Mouse (Mus musculus) cerebellum, postnatal 14 days (tissue): ENCODE data around the gene Casz1.

Source experiments
- DNase-seq, 2 experiments: peaks; one replicate each; pipeline ENCODE4 v3.0.0; 2021; ENCODE audit warnings: mixed read lengths in 2 of 2

Gene Casz1

DNA sequence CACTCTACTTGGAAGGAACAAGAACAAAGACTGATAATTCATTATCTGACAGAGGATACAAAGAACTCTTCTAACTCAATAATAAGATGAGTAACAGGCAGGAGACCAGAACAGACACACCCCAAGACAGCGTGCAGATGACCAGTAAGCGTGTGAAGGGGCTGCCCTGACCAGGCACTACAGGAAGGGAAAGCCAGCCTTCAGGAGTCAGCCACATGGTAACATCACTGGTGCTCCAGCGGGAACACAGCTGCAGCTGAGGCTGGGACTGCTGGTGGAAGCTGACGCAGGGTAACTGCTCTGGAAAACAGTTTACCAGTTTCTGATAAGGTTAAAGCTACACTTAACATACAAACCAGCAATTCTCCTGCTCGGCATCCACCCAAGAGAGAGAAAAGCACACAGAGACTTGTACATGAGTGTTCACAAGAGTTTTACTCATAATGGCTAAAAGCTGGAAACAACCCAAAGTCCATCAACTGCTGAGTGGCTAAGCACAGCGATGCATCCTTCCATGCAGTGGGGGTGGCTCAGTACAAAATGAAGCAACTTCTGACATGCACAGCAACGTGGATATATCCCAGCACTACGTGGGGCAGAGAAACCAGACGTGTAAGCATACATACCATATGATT is 174.1 kb downstream of the Casz1 start:
- no peak for DNase-seq

DNA sequence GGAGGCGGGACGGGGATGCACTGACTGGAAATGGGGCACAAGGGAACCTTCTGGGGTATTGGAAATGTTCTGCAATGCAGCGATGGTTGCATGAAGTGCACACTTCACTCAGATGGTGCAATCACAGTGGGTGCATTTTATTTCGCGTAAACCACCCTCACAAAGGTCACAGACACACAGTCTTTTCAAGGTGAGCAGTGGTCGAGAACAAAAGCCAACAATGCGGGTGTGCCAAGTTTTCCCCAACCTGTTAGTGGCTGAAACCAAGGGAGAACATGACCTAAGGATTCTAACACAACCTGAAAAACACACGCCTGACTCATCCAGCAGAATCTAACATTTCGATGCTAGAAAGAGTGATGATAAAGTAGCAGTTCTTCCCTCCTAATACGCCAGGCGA is 174.7 kb downstream of the Casz1 start:
- no peak for DNase-seq

DNA sequence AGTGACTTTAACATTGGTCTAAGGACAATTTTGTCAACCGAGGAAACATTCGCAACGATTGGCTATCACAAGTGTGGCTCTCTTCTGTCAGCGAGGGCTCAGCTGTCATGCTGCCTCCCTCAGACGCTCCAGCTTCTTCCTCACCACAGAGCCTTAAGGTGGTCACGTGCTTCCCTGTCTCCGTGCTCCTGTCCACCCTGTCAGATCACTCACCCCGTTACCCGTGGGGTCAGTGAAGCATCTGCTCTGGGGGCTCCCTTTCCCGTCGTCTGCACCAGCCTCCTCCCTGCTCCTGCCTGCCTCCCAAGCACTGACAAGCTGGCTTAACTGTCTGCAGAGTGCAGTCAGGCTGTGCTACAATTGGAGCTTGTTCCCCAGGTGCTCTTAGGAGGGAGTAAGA is 175.6 kb downstream of the Casz1 start:
- no peak for DNase-seq

DNA sequence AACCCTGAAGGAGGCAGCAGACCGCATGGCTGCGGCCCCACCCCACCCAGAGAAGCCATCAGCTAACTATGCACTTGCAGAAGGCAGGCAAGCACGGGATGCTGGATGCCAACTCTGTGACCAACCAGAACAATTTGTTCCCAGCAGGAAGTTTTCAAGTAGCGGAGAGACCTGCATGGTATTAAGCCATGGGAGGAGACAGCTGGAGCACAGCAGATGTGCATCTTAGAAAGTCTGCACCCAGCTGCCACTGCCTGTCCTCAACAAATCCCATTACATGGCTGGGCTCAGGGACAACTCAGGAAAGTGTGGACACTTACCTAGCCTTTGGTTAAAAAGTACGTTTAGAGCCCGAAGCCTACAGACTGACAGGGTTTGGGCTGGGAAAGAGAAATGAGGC is 178.0 kb downstream of the Casz1 start:
- DNase-seq: no peak

DNA sequence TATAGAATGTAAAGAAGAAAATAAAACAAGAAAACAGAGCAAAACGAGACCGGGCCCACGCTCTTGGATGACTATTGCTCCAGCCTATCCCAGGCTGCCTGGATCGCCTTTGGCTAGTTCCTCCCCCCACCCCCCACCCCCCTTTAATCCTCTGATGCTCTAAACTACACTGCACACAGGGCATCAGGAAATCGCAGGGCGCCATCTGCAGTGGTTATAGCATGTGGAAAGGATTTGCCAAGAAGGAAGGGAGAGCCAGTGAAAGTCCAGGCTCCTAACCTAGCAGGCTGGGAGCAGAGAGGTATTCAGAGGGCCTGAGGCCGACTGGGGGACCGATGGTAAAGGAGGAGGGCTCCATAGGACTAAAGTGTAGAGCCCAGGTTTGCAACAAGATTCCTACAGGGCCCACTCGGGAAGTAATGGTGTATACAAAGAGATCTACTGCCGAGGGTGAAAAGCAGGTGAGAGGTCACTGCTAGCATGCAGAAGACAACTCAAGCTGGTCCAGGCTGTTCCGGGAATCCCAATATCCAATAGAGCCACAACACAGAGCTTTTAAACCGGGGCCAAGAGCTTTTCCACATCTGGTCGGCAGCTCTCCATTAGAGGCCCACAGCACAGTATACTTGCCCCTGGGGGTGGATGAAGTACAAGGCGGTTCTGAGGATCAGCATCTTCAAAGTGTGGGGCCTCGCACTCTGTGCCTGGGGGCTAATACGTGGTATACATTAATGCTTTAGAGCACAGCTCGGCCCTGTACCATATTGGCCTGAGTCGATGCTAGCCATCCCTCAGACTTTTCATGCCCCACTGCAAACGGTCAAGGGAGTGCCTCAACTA is 180.7 kb downstream of the Casz1 start:
- DNase-seq: no peak

DNA sequence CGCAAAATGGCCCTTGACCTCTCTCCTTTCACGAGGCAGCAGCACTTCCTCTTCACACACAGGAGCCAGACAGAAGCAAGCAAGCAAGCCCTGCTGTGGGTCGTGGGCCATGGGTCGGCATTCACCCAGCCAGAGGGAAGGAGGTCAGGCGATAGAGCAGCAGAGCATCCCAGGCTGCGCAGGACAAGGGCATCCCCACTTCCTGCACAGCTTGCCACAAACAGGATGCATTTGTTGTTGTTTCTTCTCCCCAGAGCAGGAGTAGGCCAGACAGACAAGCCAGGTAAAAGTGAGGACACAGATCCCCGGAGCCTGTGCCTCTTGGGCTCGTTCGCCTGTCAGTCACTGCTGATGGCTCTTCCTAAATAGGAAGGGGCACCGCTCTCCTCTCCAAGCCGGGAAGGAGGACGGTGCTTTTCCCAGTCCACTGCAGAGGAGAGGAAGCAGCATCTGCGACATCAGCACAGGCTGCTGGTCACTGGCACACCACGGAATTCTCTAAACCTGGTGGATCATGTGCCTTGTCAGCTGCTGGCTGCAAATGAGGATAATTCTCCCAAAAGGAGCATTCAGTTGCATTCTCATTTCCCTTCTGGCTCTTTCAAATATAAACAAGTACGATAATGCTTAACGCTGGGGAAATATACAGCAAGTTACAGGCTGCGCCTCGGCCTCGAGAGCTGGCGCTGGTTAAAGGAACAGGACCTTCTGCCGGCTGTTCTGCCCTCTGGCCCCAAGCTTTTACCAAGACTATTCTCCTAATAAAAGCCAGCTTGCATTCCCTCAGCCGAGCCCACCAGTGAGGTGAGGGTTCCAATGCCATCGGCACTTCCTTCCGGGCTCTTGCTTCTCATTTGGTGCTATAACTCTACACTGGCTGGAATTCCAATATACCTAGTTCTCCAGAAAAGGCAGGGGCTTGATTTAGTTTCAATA is 181.6 kb downstream of the Casz1 start:
- DNase-seq: no peak

DNA sequence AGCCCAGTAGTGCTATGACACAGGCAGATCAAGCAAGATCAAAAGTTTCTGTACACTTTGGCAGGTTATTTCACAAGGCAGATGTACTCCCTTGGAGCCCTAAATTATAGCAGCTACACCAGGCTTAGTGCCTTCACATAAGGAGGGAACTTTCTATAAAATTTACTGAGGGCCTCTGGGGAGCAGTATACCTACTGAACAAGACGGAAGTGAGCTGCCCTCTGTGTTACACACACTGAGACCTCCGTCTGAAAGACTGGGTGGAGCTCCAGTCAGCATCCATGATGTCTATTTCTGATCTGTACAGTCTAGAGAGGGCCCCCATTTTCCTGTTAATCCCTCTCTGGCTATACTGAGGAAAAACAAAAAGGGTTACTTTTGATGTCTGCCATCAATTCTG is 185.8 kb downstream of the Casz1 start:
- DNase-seq: no peak

DNA sequence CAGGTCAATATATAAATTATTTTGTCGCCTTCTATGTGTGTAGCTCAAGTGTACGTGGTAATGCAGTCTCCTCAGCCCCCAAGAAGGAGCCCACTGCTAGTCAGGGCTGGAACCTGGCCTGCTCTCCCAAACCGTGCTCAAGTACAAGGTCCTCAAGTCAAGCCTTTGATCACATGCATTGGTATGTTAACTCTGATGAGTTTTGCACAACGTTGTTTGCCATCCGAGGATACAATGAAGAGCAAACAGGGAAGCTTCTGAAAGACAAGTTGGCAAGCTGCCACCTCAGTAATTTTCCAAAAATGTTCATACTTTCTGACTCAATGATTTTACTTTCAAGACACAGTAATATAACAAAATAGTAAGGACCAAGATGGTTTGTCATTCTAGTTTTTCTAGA is 189.7 kb downstream of the Casz1 start:
- no peak for DNase-seq

DNA sequence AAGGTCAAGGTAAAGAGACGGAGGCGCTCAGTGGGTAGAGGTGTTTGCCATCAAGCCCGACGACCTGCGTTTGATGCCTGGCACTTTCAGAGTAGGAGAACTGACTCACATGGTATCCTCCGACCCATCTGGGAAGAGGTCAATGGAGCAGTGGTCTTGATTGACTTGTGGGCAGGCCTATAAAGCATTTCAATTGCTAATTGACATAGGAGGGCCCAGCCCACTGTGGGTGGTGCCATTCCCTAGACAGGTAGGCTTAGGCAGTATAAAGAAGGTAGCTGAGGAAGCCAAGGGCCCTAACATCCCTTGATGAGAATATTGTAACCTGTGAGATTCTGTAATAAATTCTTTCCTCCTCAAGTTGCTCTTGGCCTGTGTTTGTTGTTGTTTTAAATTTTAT is 196.5 kb downstream of the Casz1 start:
- DNase-seq: no peak

DNA sequence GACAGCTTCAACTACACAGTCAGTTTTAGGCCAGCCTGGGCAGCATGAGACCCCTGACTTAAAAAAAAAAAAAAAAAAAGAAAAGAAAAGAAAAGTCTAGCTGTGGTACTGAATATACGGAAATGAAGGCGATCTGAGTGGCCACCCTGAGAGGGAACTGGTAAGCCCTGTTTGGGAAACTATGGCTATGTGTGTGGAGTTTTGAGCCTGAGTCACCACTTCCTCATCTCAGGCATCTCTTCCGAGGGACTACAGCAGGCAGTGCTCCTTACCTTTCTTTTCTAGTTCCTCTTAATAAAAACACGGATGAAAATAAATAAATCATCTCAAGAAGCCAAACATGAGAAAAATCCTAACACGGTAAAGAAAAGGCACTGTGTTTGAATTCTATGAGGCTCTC is 197.3 kb downstream of the Casz1 start:
- DNase-seq: no peak

DNA sequence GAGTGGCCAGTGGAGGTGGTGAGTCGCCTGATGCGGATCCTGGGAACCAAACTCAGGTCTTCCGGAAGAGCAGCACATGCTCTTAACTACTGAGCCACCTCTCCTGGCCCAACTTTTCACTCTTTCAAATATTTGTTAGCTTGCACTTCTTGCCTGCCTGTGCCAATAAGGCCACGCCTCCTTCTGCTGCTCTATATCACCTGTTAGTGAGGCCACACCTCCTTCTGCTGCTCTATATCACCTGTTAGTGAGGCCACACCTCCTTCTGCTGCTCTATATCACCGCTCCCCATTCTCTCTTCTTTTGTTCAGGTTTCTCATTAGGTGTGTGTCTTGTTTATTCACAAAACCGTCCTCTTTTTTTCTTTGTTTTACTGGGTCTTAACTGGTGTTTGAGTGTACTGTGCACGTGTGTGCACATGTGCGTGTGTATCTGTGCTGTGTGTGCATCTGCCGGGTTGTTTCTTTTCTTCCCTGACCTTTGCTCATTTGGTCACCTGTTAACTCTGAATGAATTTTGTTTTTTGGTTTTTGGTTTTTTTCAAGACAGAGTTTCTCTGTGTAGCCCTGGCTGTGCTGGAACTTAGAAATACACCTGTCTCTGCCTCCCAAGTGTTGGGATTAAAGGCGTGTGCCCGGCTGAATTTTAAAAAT is 198.3 kb downstream of the Casz1 start:
- DNase-seq: no peak
